44 mouse cellular contexts compared by ENCODE assay signal in genomic region chr8:122390758-122391157, GRCm38 (mm10). TPM values are rescaled to one million over a fixed set of nuclear protein-coding genes. Genes with fewer than 3 reads are reported as not detected.
"Had no signal": no experiment of that assay in that cellular context is flagged by ENCODE, and none has a peak within 500 bp of the region (broad histone marks: within the 10 kb centered on the region; RNA-seq: fewer than 3 reads in every experiment).

No protein-coding gene starts in this region.

- H3K4me3 ChIP-seq: left cerebral cortex, adult 2 months; limb, embryonic 10.5 days; limb, embryonic 12.5 days; limb, embryonic 13.5 days; limb, embryonic 15.5 days; liver, embryonic 13.5 days; liver, embryonic 15.5 days; lung, embryonic 15.5 days; megakaryocyte, embryonic 14.5 days; midbrain, embryonic 10.5 days; midbrain, embryonic 12.5 days; midbrain, embryonic 13.5 days; midbrain, embryonic 15.5 days; myocyte; neural tube, embryonic 12.5 days had no signal

- DNase-seq: left cerebral cortex, postnatal 4 days; liver; liver, embryonic 13.5 days; lung, adult 18-20 months; lung, adult 2 months; lung, embryonic 14.5 days; lung, postnatal 10 days; lung, postnatal 14 days; lung, postnatal 36 days; lung, postnatal 4 days; midbrain, embryonic 14.5 days had no signal

- ATAC-seq: lung, postnatal 0 days; midbrain, embryonic 13.5 days; midbrain, embryonic 15.5 days; midbrain, embryonic 16.5 days had no signal

- H3K4me2 ChIP-seq: limb, embryonic 12.5 days; limb, embryonic 13.5 days; limb, embryonic 15.5 days; liver, embryonic 13.5 days; liver, embryonic 15.5 days; lung, embryonic 14.5 days; lung, embryonic 15.5 days; midbrain, embryonic 11.5 days; midbrain, embryonic 12.5 days; midbrain, embryonic 13.5 days; midbrain, embryonic 15.5 days; neural tube, embryonic 12.5 days had no signal

- H3K27ac ChIP-seq: left cerebral cortex, adult 2 months; limb, embryonic 10.5 days; limb, embryonic 12.5 days; limb, embryonic 13.5 days; limb, embryonic 15.5 days; liver, embryonic 13.5 days; liver, embryonic 14.5 days; liver, embryonic 15.5 days; lung, embryonic 15.5 days; macrophage; midbrain, embryonic 10.5 days; midbrain, embryonic 12.5 days; midbrain, embryonic 13.5 days; midbrain, embryonic 15.5 days; neural tube, embryonic 12.5 days had no signal

- H3K27me3 ChIP-seq: limb, embryonic 12.5 days; limb, embryonic 13.5 days; limb, embryonic 15.5 days; liver, embryonic 13.5 days; liver, embryonic 15.5 days; lung, embryonic 15.5 days; megakaryocyte, embryonic 14.5 days; midbrain, embryonic 12.5 days; midbrain, embryonic 13.5 days; midbrain, embryonic 15.5 days; neural tube, embryonic 12.5 days had no signal

- H3K9me3 ChIP-seq: limb, embryonic 10.5 days; limb, embryonic 12.5 days; limb, embryonic 13.5 days; limb, embryonic 15.5 days; liver, embryonic 13.5 days; lung, embryonic 15.5 days; midbrain, embryonic 10.5 days; midbrain, embryonic 12.5 days; midbrain, embryonic 13.5 days; midbrain, embryonic 15.5 days; neural tube, embryonic 12.5 days had no signal

- H3K9ac ChIP-seq: limb, embryonic 12.5 days; limb, embryonic 13.5 days; limb, embryonic 15.5 days; liver, embryonic 13.5 days; liver, embryonic 14.5 days; liver, embryonic 15.5 days; lung, embryonic 14.5 days; lung, embryonic 15.5 days; midbrain, embryonic 12.5 days; midbrain, embryonic 13.5 days; midbrain, embryonic 15.5 days; neural tube, embryonic 12.5 days had no signal

- H3K4me1 ChIP-seq: limb, embryonic 10.5 days; limb, embryonic 12.5 days; limb, embryonic 13.5 days; limb, embryonic 15.5 days; liver, embryonic 13.5 days; lung, embryonic 15.5 days; midbrain, embryonic 10.5 days; midbrain, embryonic 12.5 days; midbrain, embryonic 13.5 days; midbrain, embryonic 15.5 days; neural tube, embryonic 12.5 days had no signal

RNA-seq across cellular contexts. Expression of gene Trhr2, which starts 30.2 kb away (rescaled TPM):
- total RNA-seq: megakaryocyte progenitor cell, adult 5-6 weeks; megakaryocyte, adult 5-6 weeks; megakaryocyte-erythroid progenitor cell, adult 5-6 weeks; monocyte, adult 5-6 weeks had no signal
- polyA plus RNA-seq: limb, embryonic 10.5 days; limb, embryonic 11.5 days; limb, embryonic 12.5 days; liver, embryonic 13.5 days; liver, embryonic 14.5 days; liver, embryonic 15.5 days; liver, embryonic 16.5 days; lung, adult 2 months; lung, embryonic 14.5 days; lung, embryonic 15.5 days; lung, embryonic 16.5 days; lung, postnatal 0 days; macrophage; midbrain, embryonic 10.5 days; midbrain, embryonic 11.5 days; midbrain, embryonic 12.5 days; midbrain, embryonic 13.5 days; midbrain, embryonic 14.5 days; midbrain, embryonic 15.5 days; myocyte; neural tube, embryonic 11.5 days; neural tube, embryonic 12.5 days had no signal

RNA-seq across cellular contexts. Expression of gene Il17c, which starts 31.1 kb away (rescaled TPM):
- total RNA-seq: left cerebral cortex, adult 18-20 months; left cerebral cortex, adult 2 months; left cerebral cortex, adult 8-10 months; left cerebral cortex, postnatal 10 days; left cerebral cortex, postnatal 14 days; left cerebral cortex, postnatal 36 days; megakaryocyte progenitor cell, adult 5-6 weeks; megakaryocyte, adult 5-6 weeks; megakaryocyte-erythroid progenitor cell, adult 5-6 weeks; midbrain, postnatal 0 days; monocyte, adult 5-6 weeks had no signal
- polyA plus RNA-seq: limb, embryonic 11.5 days; limb, embryonic 12.5 days; limb, embryonic 13.5 days; liver, embryonic 13.5 days; liver, embryonic 14.5 days; liver, embryonic 15.5 days; liver, embryonic 16.5 days; lung, embryonic 14.5 days; lung, embryonic 15.5 days; lung, embryonic 16.5 days; lung, postnatal 0 days; macrophage; midbrain, embryonic 10.5 days; midbrain, embryonic 11.5 days; midbrain, embryonic 12.5 days; midbrain, embryonic 13.5 days; midbrain, embryonic 14.5 days; midbrain, embryonic 15.5 days; midbrain, embryonic 16.5 days; myocyte; neural tube, embryonic 12.5 days had no signal

RNA-seq across cellular contexts. Expression of gene Cyba, which starts 42.0 kb away (rescaled TPM):
- polyA plus RNA-seq: myocyte had no signal
